Mouse (Mus musculus): Measurements from ENCODE around the gene Itga5. TPM values are rescaled to one million over a fixed set of nuclear protein-coding genes. Genes with fewer than 3 reads are reported as not detected.

The Itga5 gene
- polyA plus RNA-seq, 1 experiment = 37.3 TPM

- Histone ChIP-seq H3K4me1 (ENCODE audit: control insufficient read depth, insufficient read depth, low read length) (peaks cover 10% of the 10 kb centered on the region; the same call in 1 of the 2 replicates), H3K27ac (ENCODE audit: insufficient read depth, low read depth, low read length) (no peak overlapping the region), H3K4me3 (ENCODE audit: insufficient read depth, low read length) (no peak overlapping the region)
- TF ChIP-seq POLR2A (IDR thresholded peaks at IDR 0.05; ENCODE audit: borderline replicate concordance, low read depth, low read length) = no peak
- TF ChIP-seq CTCF (IDR thresholded peaks at IDR 0.05; ENCODE audit: low read depth, low read length) = no peak
Observed at GRCm38 (mm10) chr15:103342415-103342814, 24.1 kb downstream of the Itga5 start.

GRCm38 (mm10) chr15:103341547-103341946, 25.0 kb downstream of the Itga5 start:
- Histone ChIP-seq H3K4me1 (ENCODE audit: control insufficient read depth, insufficient read depth, low read length) (peaks cover 11% of the 10 kb centered on the region), H3K27ac (ENCODE audit: insufficient read depth, low read depth, low read length) (no peak overlapping the region), H3K4me3 (ENCODE audit: insufficient read depth, low read length) (no peak overlapping the region)
- TF ChIP-seq CTCF (IDR thresholded peaks at IDR 0.05; ENCODE audit: low read depth, low read length) (no peak), POLR2A (IDR thresholded peaks at IDR 0.05; ENCODE audit: borderline replicate concordance, low read depth, low read length) (no peak)

GRCm38 (mm10) chr15:103340786-103341185, 25.8 kb downstream of the Itga5 start:
- TF ChIP-seq POLR2A (IDR thresholded peaks at IDR 0.05; ENCODE audit: borderline replicate concordance, low read depth, low read length) = no peak
- no peak for TF ChIP-seq CTCF (IDR thresholded peaks at IDR 0.05; ENCODE audit: low read depth, low read length)
- no peak overlapping the region for H3K27ac ChIP-seq (ENCODE audit: insufficient read depth, low read depth, low read length)
- peaks cover 17% of the 10 kb centered on the region for H3K4me1 ChIP-seq (ENCODE audit: control insufficient read depth, insufficient read depth, low read length)
- H3K4me3 ChIP-seq (ENCODE audit: insufficient read depth, low read length) = no peak overlapping the region

DNA sequence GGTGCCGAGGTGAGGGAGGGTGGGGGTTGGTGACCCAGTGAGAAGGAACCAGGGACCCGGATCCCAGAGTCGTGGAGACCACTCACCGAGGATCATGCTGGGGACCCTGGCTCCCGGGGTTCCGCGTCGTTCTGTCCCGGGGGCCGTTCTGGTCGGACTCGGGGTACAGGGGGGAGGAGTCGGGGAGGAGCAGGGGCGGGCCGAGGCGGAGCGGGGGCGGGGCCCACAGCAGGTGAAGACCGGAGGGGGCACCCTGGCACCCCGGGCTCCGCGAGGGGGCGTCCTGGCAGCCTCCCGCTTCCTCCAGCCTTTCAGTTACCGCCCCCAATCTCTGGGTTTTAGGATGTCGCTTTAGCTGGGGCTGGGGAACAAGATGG, 26.6 kb downstream of the Itga5 start, which contains the start of gene Zfp385a:
TSS of gene Zfp385a (minus strand) at position 133 of the 377 bp plus-strand sequence.
- H3K4me1 ChIP-seq (ENCODE audit: control insufficient read depth, insufficient read depth, low read length) = peaks cover 26% of the 10 kb centered on the region
- peak within 1 kb of the TSS; percentile 67 for H3K4me3 ChIP-seq (ENCODE audit: insufficient read depth, low read length)
- 0 out of 2 replicates have a peak, but pooled peaks have one; percentile 34 for TF ChIP-seq CTCF (IDR thresholded peaks at IDR 0.05; ENCODE audit: low read depth, low read length)
- TF ChIP-seq POLR2A (IDR thresholded peaks at IDR 0.05; ENCODE audit: borderline replicate concordance, low read depth, low read length) = no peak
- no peak within 1 kb of the TSS for H3K27ac ChIP-seq (ENCODE audit: insufficient read depth, low read depth, low read length)

- H3K27ac ChIP-seq (ENCODE audit: insufficient read depth, low read depth, low read length) = no peak overlapping the region
- H3K4me3 ChIP-seq (ENCODE audit: insufficient read depth, low read length) = peak overlapping the region; percentile 67
- peaks cover 32% of the 10 kb centered on the region for H3K4me1 ChIP-seq (ENCODE audit: control insufficient read depth, insufficient read depth, low read length)
- TF ChIP-seq CTCF (IDR thresholded peaks at IDR 0.05; ENCODE audit: low read depth, low read length) (no peak), POLR2A (IDR thresholded peaks at IDR 0.05; ENCODE audit: borderline replicate concordance, low read depth, low read length) (no peak)
Observed at GRCm38 (mm10) chr15:103339166-103339960, 27.2 kb downstream of the Itga5 start.

DNA sequence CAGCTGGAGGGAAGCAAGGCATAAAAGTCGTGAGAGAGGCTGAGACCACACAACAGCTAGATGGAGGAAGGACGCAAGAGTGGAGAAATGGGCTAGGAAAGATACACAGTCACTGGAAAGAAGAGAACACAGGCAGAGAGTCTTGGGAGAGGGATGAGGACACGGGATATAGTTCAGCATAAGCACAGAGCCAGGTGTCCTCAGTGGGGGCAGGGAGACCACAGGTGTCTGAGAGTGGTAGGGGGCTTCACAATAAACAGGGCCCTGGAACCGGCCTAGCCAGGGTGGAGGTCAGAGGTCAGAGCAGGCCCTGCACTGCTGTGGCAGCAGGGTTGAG, 27.8 kb downstream of the Itga5 start:
- H3K4me3 ChIP-seq (ENCODE audit: insufficient read depth, low read length) = 0 out of 2 replicates have a peak overlapping the region, but pooled peaks have one; percentile 67
- H3K27ac ChIP-seq (ENCODE audit: insufficient read depth, low read depth, low read length) = no peak overlapping the region
- TF ChIP-seq CTCF (IDR thresholded peaks at IDR 0.05; ENCODE audit: low read depth, low read length) (no peak), POLR2A (IDR thresholded peaks at IDR 0.05; ENCODE audit: borderline replicate concordance, low read depth, low read length) (no peak)
- H3K4me1 ChIP-seq (ENCODE audit: control insufficient read depth, insufficient read depth, low read length) = peaks cover 35% of the 10 kb centered on the region

DNA sequence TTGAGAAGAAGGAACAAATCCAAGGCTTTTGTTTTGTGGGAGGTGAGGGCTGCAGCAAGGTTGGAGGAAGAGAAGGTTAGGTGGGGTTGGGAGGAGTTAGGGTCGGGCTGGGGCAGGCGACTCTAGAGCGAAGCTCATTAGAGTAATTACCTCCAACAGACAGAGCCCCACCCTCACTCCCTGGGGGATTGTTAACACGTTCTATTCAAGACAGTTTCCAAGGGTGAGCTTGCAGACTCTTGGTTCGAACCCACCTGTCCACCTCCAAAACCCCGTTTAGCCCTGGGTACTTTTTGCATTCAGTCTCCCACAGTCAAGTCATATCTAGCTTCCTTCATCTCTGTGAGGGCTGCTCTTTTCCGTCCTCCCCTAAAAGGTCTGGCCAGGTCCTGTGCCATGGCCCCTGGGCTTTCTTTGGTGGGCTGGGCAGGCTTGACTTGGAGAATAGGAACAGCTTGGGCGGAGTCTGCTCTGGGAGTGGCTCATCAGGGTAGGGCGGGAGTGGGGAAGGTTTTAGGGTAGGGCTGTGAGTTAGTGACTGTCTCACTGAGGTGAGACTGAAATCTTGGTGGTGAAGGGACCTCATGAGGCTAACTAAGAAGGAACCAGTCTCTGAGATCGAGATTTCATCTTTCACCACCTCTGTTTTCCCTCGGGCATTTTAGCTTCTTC, 29.4 kb downstream of the Itga5 start:
- no peak for TF ChIP-seq CTCF (IDR thresholded peaks at IDR 0.05; ENCODE audit: low read depth, low read length)
- no peak overlapping the region for H3K27ac ChIP-seq (ENCODE audit: insufficient read depth, low read depth, low read length)
- peaks cover 35% of the 10 kb centered on the region for H3K4me1 ChIP-seq (ENCODE audit: control insufficient read depth, insufficient read depth, low read length)
- H3K4me3 ChIP-seq (ENCODE audit: insufficient read depth, low read length) = no peak overlapping the region

DNA sequence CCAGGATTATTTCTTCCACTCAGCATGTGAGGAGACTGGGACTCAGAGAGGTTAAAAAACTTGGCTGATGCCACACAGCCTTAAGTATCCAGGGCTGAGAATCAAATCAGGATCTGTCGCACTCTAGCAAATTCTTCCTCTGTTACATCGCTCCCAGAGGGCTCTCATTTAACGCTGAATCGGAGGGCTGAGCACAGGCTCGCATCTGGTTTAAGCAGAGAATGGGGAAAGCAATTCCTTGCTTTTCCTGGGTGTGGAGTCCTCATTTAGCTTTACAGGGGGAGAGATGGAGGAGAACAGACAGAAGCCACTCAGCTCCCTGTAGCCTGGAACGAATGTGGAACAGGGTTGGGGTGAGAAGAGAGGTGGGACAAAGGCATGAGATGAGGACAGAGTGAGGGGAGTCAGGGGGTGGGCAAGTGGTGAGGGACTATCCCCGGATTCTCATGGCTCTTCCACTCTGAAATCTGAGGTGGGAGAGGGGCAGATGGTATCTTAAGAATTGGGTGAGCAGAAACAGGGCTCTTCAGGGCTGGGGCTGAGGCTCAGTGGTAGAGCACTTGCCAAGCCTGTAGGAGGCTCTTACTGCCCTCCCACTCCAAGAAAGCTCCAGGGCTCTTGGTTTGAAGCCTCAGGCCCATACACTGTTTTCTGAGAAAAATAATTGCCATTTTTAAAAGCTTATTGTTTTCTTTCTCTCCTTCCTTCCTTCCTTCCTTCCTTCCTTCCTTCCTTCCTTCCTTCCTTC, 30.9 kb downstream of the Itga5 start:
- TF ChIP-seq CTCF (IDR thresholded peaks at IDR 0.05; ENCODE audit: low read depth, low read length) (no peak), POLR2A (IDR thresholded peaks at IDR 0.05; ENCODE audit: borderline replicate concordance, low read depth, low read length) (no peak)
- H3K27ac ChIP-seq (ENCODE audit: insufficient read depth, low read depth, low read length) = no peak overlapping the region
- H3K4me3 ChIP-seq (ENCODE audit: insufficient read depth, low read length) = no peak overlapping the region
- H3K4me1 ChIP-seq (ENCODE audit: control insufficient read depth, insufficient read depth, low read length) = peaks cover 42% of the 10 kb centered on the region

DNA sequence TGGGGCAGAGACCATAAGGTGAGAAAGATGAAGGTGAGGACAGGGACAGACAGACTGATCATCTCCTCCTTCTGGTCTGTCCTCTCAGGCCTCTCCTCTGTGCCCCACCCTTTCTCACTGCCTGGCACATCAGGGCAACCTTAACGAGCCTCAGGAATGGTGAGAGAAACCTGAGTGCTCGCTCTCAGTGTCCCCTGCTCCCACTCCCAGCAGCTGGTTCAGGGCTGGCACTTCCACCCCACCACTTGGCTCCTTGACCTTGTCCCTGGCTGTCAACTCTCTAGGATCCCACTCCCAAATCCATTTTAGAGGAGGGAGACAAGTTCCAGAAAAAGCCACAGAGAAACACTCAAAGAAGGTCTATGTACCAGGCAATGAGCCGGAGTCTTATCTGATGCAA, 31.5 kb downstream of the Itga5 start:
- Histone ChIP-seq H3K4me1 (ENCODE audit: control insufficient read depth, insufficient read depth, low read length) (peaks cover 41% of the 10 kb centered on the region), H3K4me3 (ENCODE audit: insufficient read depth, low read length) (no peak overlapping the region), H3K27ac (ENCODE audit: insufficient read depth, low read depth, low read length) (peak overlapping the region; percentile 97; the same call in 1 of the 2 replicates)
- TF ChIP-seq CTCF (IDR thresholded peaks at IDR 0.05; ENCODE audit: low read depth, low read length) (no peak), POLR2A (IDR thresholded peaks at IDR 0.05; ENCODE audit: borderline replicate concordance, low read depth, low read length) (no peak)

Measured in bone marrow macrophage, adult 2 months (primary cell).